Mouse (Mus musculus) MEL (cell line): ENCODE measurements around the gene Lrrc4c. TPM values are rescaled to one million over a fixed set of nuclear protein-coding genes. Genes with fewer than 3 reads are reported as not detected.

Experiments
- DNase-seq: peaks from one replicate; pipeline ENCODE4 v3.0.0; 2011; ENCODE audit warnings: low read depth, low spot score
- H3K27ac ChIP-seq: 2 replicates; pipeline ENCODE4 v1.5.1; 2012; ENCODE audit warnings: low read depth, mild to moderate bottlenecking, control low read depth, low read length, moderate library complexity; ENCODE audit not compliant: control insufficient read depth
- H3K27me3 ChIP-seq, 2 experiments: fragments of 150-350 bp in 1 of 2; sonication (generic) in 1 of 2; 2 replicates each; pipeline ENCODE4 v1.6.1; 2012; ENCODE audit warnings: low read length in 2 of 2, mild to moderate bottlenecking in 2 of 2, improper control_type of control experiment in 1 of 2, moderate library complexity in 1 of 2; ENCODE audit not compliant: insufficient read depth in 2 of 2, control insufficient read depth in 1 of 2
- H3K36me3 ChIP-seq, 2 experiments: 2 replicates each; pipeline ENCODE4 v1.6.1; 2012 to 2014; ENCODE audit warnings: low read length in 2 of 2, improper control_type of control experiment in 1 of 2, inconsistent platforms in 1 of 2, mild to moderate bottlenecking in 1 of 2; ENCODE audit not compliant: insufficient read depth in 2 of 2, control insufficient read depth in 1 of 2
- H3K4me1 ChIP-seq, 2 experiments: fragments of 150-350 bp in 1 of 2; sonication (generic) in 1 of 2; 2 replicates each; pipeline ENCODE4 v1.6.1; 2012; ENCODE audit warnings: low read length in 2 of 2, improper control_type of control experiment in 1 of 2, mild to moderate bottlenecking in 1 of 2; ENCODE audit not compliant: insufficient read depth in 2 of 2, control insufficient read depth in 1 of 2
- H3K4me3 ChIP-seq, 2 experiments: fragments of 150-350 bp in 1 of 2; sonication (generic) in 1 of 2; 2 replicates each; pipeline ENCODE4 v1.5.1; 2012; ENCODE audit warnings: low read depth in 2 of 2, low read length in 2 of 2, mild to moderate bottlenecking in 2 of 2, moderate library complexity in 2 of 2, control low read depth in 1 of 2, improper control_type of control experiment in 1 of 2; ENCODE audit not compliant: control insufficient read depth in 1 of 2, insufficient read depth in 1 of 2
- H3K79me2 ChIP-seq: 2 replicates; pipeline ENCODE4 v1.6.1; 2012; ENCODE audit warnings: mild to moderate bottlenecking, low read length, moderate library complexity; ENCODE audit not compliant: control insufficient read depth, poor library complexity, insufficient read depth
- H3K9ac ChIP-seq: 2 replicates; pipeline ENCODE4 v1.6.1; 2012; ENCODE audit warnings: low read depth, mild to moderate bottlenecking, control low read depth, low read length, moderate library complexity; ENCODE audit not compliant: control insufficient read depth, poor library complexity, severe bottlenecking
- H3K9me3 ChIP-seq: fragments of 150-350 bp; sonication (generic); replicated peaks from 2 replicates; pipeline ENCODE4 v1.6.1; 2012; ENCODE audit warnings: mild to moderate bottlenecking, low read length, improper control_type of control experiment, moderate library complexity; ENCODE audit not compliant: insufficient read depth
- BHLHE40 ChIP-seq: IDR thresholded peaks from 2 replicates; pipeline ENCODE4 v1.6.1; 2012; ENCODE audit warnings: low read depth, mild to moderate bottlenecking, inconsistent platforms, low read length, improper control_type of control experiment, borderline replicate concordance
- CHD1 ChIP-seq: IDR thresholded peaks from 2 replicates; pipeline ENCODE4 v1.6.1; 2012; ENCODE audit warnings: low read depth, mild to moderate bottlenecking, inconsistent platforms, low read length, improper control_type of control experiment
- CTCF ChIP-seq, 3 experiments: IDR thresholded peaks in 2 of 3; conservative IDR thresholded peaks in 1 of 3; 2 replicates each; pipeline ENCODE4 v1.5.1; 2011 to 2012; ENCODE audit warnings: low read length in 3 of 3, low read depth in 2 of 3, mild to moderate bottlenecking in 2 of 3, improper control_type of control experiment in 1 of 3, inconsistent platforms in 1 of 3, mixed read lengths in 1 of 3, moderate library complexity in 1 of 3; ENCODE audit not compliant: control insufficient read depth in 1 of 3, insufficient read depth in 1 of 3, poor library complexity in 1 of 3, severe bottlenecking in 1 of 3
- ELF1 ChIP-seq: IDR thresholded peaks from 2 replicates; pipeline ENCODE4 v1.6.1; 2014; ENCODE audit warnings: low read depth, mild to moderate bottlenecking, inconsistent platforms, low read length, improper control_type of control experiment, moderate library complexity
- EP300 ChIP-seq, 2 experiments: IDR thresholded peaks; 2 replicates each; pipeline ENCODE4 v1.6.1; 2011; ENCODE audit warnings: improper control_type of control experiment in 2 of 2, low read length in 2 of 2, low read depth in 1 of 2, mild to moderate bottlenecking in 1 of 2
- ETS1 ChIP-seq: IDR thresholded peaks from 2 replicates; pipeline ENCODE4 v1.6.1; 2012; ENCODE audit warnings: low read depth, mild to moderate bottlenecking, inconsistent platforms, low read length, improper control_type of control experiment, moderate library complexity
- GATA1 ChIP-seq: IDR thresholded peaks from 2 replicates; pipeline ENCODE4 v1.6.1; 2011; ENCODE audit warnings: low read depth, low read length, improper control_type of control experiment
- HCFC1 ChIP-seq: IDR thresholded peaks from 2 replicates; pipeline ENCODE4 v1.6.1; 2012; ENCODE audit warnings: low read depth, mild to moderate bottlenecking, inconsistent platforms, low read length, improper control_type of control experiment, moderate library complexity
- JUND ChIP-seq: IDR thresholded peaks from 2 replicates; pipeline ENCODE4 v1.6.1; 2011; ENCODE audit warnings: low read depth, mild to moderate bottlenecking, improper control_type of control experiment, low read length
- MAFK ChIP-seq: IDR thresholded peaks from 2 replicates; pipeline ENCODE4 v1.6.1; 2011; ENCODE audit warnings: low read depth, mild to moderate bottlenecking, low read length, improper control_type of control experiment, borderline replicate concordance
- MAX ChIP-seq: IDR thresholded peaks from 2 replicates; pipeline ENCODE4 v1.6.1; 2011; ENCODE audit warnings: low read length, improper control_type of control experiment
- MYB ChIP-seq: IDR thresholded peaks from 2 replicates; pipeline ENCODE4 v1.6.1; 2011; ENCODE audit warnings: mild to moderate bottlenecking, low read depth, low read length, improper control_type of control experiment
- MYC ChIP-seq: IDR thresholded peaks from 2 replicates; pipeline ENCODE4 v1.6.1; 2011; ENCODE audit warnings: low read depth, mild to moderate bottlenecking, low read length, improper control_type of control experiment, moderate library complexity
- POLR2AphosphoS5 ChIP-seq: IDR thresholded peaks from 2 replicates; pipeline ENCODE4 v1.6.1; 2012; ENCODE audit warnings: low read depth, borderline replicate concordance, mild to moderate bottlenecking, inconsistent platforms, low read length, moderate library complexity, mixed read lengths
- RAD21 ChIP-seq: IDR thresholded peaks from 2 replicates; pipeline ENCODE4 v1.6.1; 2011; ENCODE audit warnings: mild to moderate bottlenecking, low read depth, low read length, improper control_type of control experiment
- RCOR1 ChIP-seq: IDR thresholded peaks from 2 replicates; pipeline ENCODE4 v1.6.1; 2012; ENCODE audit warnings: low read depth, mild to moderate bottlenecking, inconsistent platforms, low read length, improper control_type of control experiment
- SIN3A ChIP-seq: IDR thresholded peaks from 2 replicates; pipeline ENCODE4 v1.6.1; 2012; ENCODE audit warnings: low read length, improper control_type of control experiment, inconsistent platforms
- SMC3 ChIP-seq: IDR thresholded peaks from 2 replicates; pipeline ENCODE4 v1.6.1; 2011; ENCODE audit warnings: low read depth, low read length, improper control_type of control experiment
- TCF12 ChIP-seq: IDR thresholded peaks from 2 replicates; pipeline ENCODE4 v1.6.1; 2014; ENCODE audit warnings: low read depth, mild to moderate bottlenecking, inconsistent platforms, low read length, improper control_type of control experiment, moderate library complexity
- UBTF ChIP-seq: IDR thresholded peaks from 2 replicates; pipeline ENCODE4 v1.6.1; 2012; ENCODE audit warnings: low read depth, mild to moderate bottlenecking, inconsistent platforms, low read length, improper control_type of control experiment, moderate library complexity, borderline replicate concordance; ENCODE audit not compliant: insufficient read depth
- ZKSCAN1 ChIP-seq: IDR thresholded peaks from 2 replicates; pipeline ENCODE4 v1.6.1; 2012; ENCODE audit warnings: low read depth, mild to moderate bottlenecking, inconsistent platforms, low read length, improper control_type of control experiment, moderate library complexity
- ZMIZ1 ChIP-seq: IDR thresholded peaks from 2 replicates; pipeline ENCODE4 v1.6.1; 2012; ENCODE audit warnings: low read depth, mild to moderate bottlenecking, inconsistent platforms, low read length, improper control_type of control experiment, moderate library complexity
- ZNF384 ChIP-seq: IDR thresholded peaks from 2 replicates; pipeline ENCODE4 v1.6.1; 2012; ENCODE audit warnings: low read depth, mild to moderate bottlenecking, inconsistent platforms, low read length, improper control_type of control experiment
- polyA plus RNA-seq, 2 experiments: library from polyadenylated mRNA; stranded (reverse) in 1 of 2; unstranded in 1 of 2; fragments of >175 nt in 1 of 2; fragments of >200 nt in 1 of 2; gene quantifications; 2 replicates each; pipeline versions ENCODE4 v1.2.1 to v1.2.4; 2012; ENCODE audit warnings: low replicate concordance in 2 of 2, low read depth in 1 of 2; ENCODE audit not compliant: insufficient read length in 2 of 2, insufficient read depth in 1 of 2, missing spikeins in 1 of 2
- total RNA-seq: library from RNA; depleted of rRNA; stranded (reverse); fragments of 300-350 nt; gene quantifications from 2 replicates; pipeline ENCODE4 v1.2.3, GENCODE M21; 2012

The Lrrc4c gene
- total and polyA plus RNA-seq, 3 experiments: not detected

DNA sequence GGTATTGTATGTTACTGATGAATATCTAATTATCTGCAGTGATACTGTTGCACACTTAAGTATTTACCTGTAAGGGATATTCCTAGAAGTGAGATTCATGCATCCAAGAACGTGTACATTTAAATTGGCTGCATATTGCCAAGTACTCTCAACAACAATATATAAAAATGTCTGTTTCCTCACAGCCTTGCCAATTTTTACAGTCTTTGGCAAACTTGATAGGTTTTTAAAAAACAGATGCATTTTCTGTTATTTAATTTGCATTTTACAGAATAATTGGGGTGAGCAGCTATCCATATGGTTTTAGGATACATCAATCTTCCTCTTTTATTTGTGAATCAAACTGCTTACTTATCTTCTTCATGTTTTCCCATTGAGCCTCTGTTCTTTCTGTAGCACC lies 439.7 kb downstream of the Lrrc4c start:
- Histone ChIP-seq H3K4me1 (no peaks in the 10 kb centered on the region), H3K9me3 (no peaks in the 10 kb centered on the region), H3K9ac (no peak overlapping the region), H3K36me3 (no peaks in the 10 kb centered on the region), H3K27me3 (no peaks in the 10 kb centered on the region), H3K4me3 (no peak overlapping the region), H3K79me2 (no peaks in the 10 kb centered on the region), H3K27ac (no peak overlapping the region)
- no peak for TF ChIP-seq EP300 (IDR thresholded peaks at IDR 0.05; ENCODE audit: low read depth in 1 of 2, low read length in 2 of 2)
- TF ChIP-seq MAX: no peak
- TF ChIP-seq HCFC1: no peak
- no peak for TF ChIP-seq CTCF (IDR thresholded peaks at IDR 0.05 in 2 of 3, conservative IDR thresholded peaks at IDR 0.05 in 1 of 3; ENCODE audit: control insufficient read depth in 1 of 3, insufficient read depth in 1 of 3, low read depth in 2 of 3, low read length in 3 of 3, poor library complexity in 1 of 3, severe bottlenecking in 1 of 3)
- no peak for DNase-seq

DNA sequence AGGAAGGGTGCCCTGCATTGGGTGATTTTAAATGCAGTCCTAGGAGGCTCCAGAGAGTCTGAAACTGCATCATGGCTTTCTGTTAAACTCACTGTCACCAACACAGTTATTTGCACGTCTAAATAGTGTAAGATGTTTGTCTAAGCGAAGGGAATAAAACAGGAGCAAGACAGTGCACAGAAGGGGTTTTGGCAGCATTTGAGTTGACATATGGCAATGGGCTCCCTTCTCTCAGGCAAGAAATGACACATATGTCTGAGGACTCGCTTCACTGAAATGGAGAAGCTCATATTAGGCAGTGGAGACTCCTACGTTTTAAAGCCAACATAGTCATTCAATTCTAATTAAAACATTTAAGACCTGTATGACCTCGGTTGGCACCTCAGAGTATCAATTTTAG lies 445.6 kb downstream of the Lrrc4c start:
- Histone ChIP-seq H3K4me1 (no peaks in the 10 kb centered on the region), H3K36me3 (no peaks in the 10 kb centered on the region), H3K79me2 (no peaks in the 10 kb centered on the region), H3K4me3 (no peak overlapping the region), H3K27ac (no peak overlapping the region), H3K27me3 (no peaks in the 10 kb centered on the region), H3K9me3 (no peaks in the 10 kb centered on the region), H3K9ac (no peak overlapping the region)
- TF ChIP-seq GATA1 (no peak), RCOR1 (no peak)
- DNase-seq: no peak

DNA sequence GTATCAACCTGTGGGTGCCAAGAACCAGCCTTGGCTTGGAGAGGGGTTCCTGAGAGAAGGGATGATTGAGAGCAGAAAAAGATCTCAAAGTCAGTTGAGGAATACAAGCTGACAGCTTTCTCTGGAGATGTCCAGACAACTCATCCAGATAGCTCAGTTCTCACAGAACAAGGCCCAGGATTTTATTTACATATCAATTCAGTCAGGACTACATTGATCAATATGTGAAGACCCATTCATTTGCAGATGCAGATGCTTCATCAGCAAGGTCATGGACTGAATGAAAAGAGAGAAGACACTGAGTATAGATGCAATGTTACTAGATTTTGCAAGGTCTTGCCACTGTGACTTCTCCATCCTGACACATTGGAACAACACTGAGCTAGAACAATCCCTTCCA lies 457.4 kb downstream of the Lrrc4c start:
- TF ChIP-seq RAD21 (no peak), POLR2AphosphoS5 (no peak), SMC3 (no peak), ZKSCAN1 (no peak), ZNF384 (no peak), TCF12 (no peak), MYC (no peak), SIN3A (no peak), MYB (no peak), MAFK (no peak), JUND (no peak), UBTF (no peak), ZMIZ1 (no peak), CHD1 (no peak), BHLHE40 (no peak), ELF1 (no peak), MAX (no peak), ETS1 (no peak)

More for the DNA sequence above, 457.4 kb downstream of the Lrrc4c start:
- Histone ChIP-seq H3K4me3 (no peak overlapping the region), H3K9me3 (no peaks in the 10 kb centered on the region), H3K4me1 (no peaks in the 10 kb centered on the region), H3K27me3 (no peaks in the 10 kb centered on the region), H3K27ac (no peak overlapping the region), H3K36me3 (no peaks in the 10 kb centered on the region), H3K9ac (no peak overlapping the region), H3K79me2 (no peaks in the 10 kb centered on the region)
- no peak for DNase-seq
